Mouse (Mus musculus) embryonic fibroblast, embryonic 13.5 days (primary cell): Measurements from ENCODE around the gene Cadm4.

Source experiments
- CTCF ChIP-seq: IDR thresholded peaks from 2 replicates; pipeline ENCODE4 v1.5.1; 2011; ENCODE audit warnings: mild to moderate bottlenecking, control low read depth, low read length, moderate library complexity, borderline replicate concordance; ENCODE audit not compliant: insufficient read depth
- POLR2A ChIP-seq: IDR thresholded peaks from 2 replicates; pipeline ENCODE4 v1.6.1; 2011; ENCODE audit warnings: low read depth, mild to moderate bottlenecking, control low read depth, low read length, moderate library complexity

DNA sequence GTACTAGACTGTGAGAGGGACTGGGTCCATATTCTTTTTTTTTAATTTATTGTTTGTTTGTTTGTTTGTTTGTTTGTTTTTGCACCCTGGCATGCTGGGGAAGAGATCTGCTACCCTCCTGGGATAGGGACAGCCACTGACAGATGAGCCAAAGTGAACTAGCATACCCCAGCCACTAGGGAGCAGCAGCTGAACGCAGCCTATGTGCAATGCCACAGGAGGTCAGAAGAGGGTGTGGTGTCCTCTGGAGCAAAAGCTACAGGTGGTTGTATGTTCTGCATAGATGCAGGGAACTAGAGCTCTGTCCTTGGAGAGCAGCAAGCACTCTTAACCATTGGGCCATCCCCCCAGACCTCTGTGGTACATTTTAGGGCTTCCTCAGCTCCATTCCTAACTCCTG, 40.0 kb upstream of the Cadm4 start:
- TF ChIP-seq CTCF (peak; percentile 100), POLR2A (no peak)
